Mouse (Mus musculus) Patski (cell line): ENCODE results near the gene Sit1. TPM values are rescaled to one million over a fixed set of nuclear protein-coding genes. Genes with fewer than 3 reads are reported as not detected.

Source experiments
- ATAC-seq: fragments of 100-300 bp; one replicate; pipeline ENCODE4 v1.8.0; 2021
- CTCF ChIA-PET: fragments of 350-600 bp; sonication (Branson Sonifier 250); formaldehyde crosslinking; loops from one replicate; lab custom pipeline; 2022; ENCODE audit warnings: inconsistent platforms; lab: Charles Lee
- POLR2A ChIA-PET: fragments of 350-600 bp; sonication (Branson Sonifier 250); formaldehyde crosslinking; loops from one replicate; lab custom pipeline; 2022; ENCODE audit warnings: antibody characterized with exemption, inconsistent platforms; lab: Charles Lee
- DNase-seq: peaks from one replicate; pipeline ENCODE4 v3.0.0-alpha.2; 2011; ENCODE audit warnings: low read depth, low spot score
- H3K27me3 ChIP-seq: fragments of 371-371 bp; one replicate; pipeline ENCODE4 v1.5.1; 2021
- CTCF ChIP-seq: fragments of 100-300 bp; IDR thresholded peaks from one replicate; pipeline ENCODE4 v1.5.1; 2021
- in situ Hi-C: fragments of 300-500 bp; cut with MboI; formaldehyde crosslinking; loops from 3 replicates; pipeline ENCODE4 v1.11.1; 2018; ENCODE audit warnings: low pct_unique_long_range_greater_than_20kb, mixed read lengths
- polyA plus RNA-seq: library from polyadenylated mRNA; unstranded; gene quantifications from one replicate; pipeline ENCODE4 v1.2.3, GENCODE M21; 2021

Gene Sit1
- not detected for polyA plus RNA-seq

DNA sequence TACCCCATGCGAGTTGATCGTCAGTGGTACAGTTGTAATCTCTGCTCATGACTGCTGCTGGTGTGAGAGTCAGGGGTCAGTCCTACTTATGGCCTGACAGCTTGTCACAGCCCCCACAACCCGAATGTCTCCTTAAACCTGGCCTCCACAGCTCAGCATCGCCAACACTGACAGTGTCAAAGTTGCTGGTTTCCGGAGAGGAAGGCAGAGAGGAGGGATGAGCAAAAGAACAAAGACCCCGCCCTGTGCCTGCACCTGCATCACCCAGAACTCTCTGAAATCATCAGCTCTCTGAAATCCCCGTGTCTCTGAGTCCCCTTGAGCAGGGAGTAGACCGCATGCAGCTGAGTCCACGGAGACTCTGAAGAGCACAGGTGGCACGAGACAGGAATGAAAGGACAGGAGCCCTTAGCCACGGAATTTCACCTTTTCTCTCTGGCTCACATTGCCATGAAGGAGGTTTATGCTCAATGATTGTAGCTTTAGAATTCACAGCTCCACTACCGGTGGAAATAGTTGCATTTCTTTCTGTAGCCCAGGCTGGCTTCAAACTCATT lies at the start of gene Sit1:
Sit1 (minus strand) TSS at position 200 of the 557 bp plus-strand sequence.
- ATAC-seq (no peak), DNase-seq (no peak)
- in situ Hi-C loops: no loop called here
- TF ChIP-seq CTCF: no peak
- H3K27me3 ChIP-seq: no peaks in the 10 kb centered on the region
- POLR2A ChIA-PET: no interaction called here
- CTCF ChIA-PET: no interaction called here

- in situ Hi-C loops: no loop called here
- ChIA-PET POLR2A (no interaction called here), CTCF (interaction anchor here (0.9 kb wide), 1 partner anchor 103 kb away, joined by 3 read pairs; no protein-coding TSS in a partner anchor)
- no peaks in the 10 kb centered on the region for H3K27me3 ChIP-seq
- ATAC-seq (no peak), DNase-seq (no peak)
- no peak for TF ChIP-seq CTCF
Measured at GRCm38 (mm10) chr4:43533270-43533669, 49.7 kb upstream of the Sit1 start.

DNA sequence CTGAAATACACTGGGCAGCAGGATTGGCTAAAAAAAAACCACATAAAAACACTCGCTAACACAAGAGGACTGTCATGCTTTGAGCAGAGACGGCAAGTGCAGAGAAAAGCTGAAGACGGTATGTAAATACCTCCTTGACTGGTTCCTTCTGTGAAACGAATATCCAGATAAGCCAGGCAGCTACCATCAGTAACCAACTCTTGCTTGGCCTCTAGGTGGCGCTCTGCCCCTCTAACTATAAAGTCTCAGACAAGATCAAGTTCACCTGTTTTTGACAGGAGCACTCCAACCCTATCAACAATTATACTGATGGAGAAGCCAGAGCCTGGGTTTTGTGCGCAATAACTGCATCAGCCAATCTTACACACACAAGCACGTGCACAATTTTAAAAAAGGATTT lies 47.0 kb upstream of the Sit1 start:
- ATAC-seq: no peak
- in situ Hi-C loops: no loop called here
- no peak for TF ChIP-seq CTCF
- CTCF ChIA-PET: interaction anchor here (0.7 to 2.4 kb wide), 18 partner anchors 10 to 141 kb away, joined by 3 to 12 read pairs (median 4); partner anchors contain the start of genes Arhgef39, Creb3 and Tln1
- DNase-seq: no peak
- POLR2A ChIA-PET: interaction anchor here (1.3 kb wide), 1 partner anchor 8 kb away, joined by 3 read pairs; no protein-coding TSS in a partner anchor
- no peaks in the 10 kb centered on the region for H3K27me3 ChIP-seq

DNA sequence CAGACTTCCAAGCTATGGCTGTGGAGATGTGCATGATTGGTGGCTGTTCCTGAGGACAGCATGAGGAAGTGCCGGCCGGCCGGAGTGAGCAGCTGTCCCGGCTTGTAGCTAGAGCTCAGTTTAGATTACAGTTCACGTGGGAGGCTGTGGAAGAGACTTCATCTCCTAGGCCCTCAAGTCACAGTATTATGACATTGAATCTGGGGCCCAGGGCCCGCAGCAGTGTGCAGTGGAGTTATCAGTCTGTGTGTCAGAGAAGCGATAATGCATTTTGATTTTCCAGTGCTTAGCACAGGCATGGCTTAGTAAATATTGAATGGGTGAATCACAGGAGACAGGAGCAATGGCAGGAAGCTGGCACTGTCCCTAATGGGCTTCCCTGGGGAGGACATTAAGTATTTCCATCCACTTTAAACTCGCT lies 46.6 kb upstream of the Sit1 start:
- in situ Hi-C loops: no loop called here
- ChIA-PET CTCF (interaction anchor here (0.7 to 2.4 kb wide), 13 partner anchors 10 to 97 kb away, joined by 3 to 12 read pairs (median 4); partner anchors contain the start of genes Creb3 and Tln1), POLR2A (interaction anchor here (1.3 kb wide), 1 partner anchor 8 kb away, joined by 3 read pairs; no protein-coding TSS in a partner anchor)
- DNase-seq (no peak), ATAC-seq (no peak)
- H3K27me3 ChIP-seq: no peaks in the 10 kb centered on the region
- no peak for TF ChIP-seq CTCF

DNA sequence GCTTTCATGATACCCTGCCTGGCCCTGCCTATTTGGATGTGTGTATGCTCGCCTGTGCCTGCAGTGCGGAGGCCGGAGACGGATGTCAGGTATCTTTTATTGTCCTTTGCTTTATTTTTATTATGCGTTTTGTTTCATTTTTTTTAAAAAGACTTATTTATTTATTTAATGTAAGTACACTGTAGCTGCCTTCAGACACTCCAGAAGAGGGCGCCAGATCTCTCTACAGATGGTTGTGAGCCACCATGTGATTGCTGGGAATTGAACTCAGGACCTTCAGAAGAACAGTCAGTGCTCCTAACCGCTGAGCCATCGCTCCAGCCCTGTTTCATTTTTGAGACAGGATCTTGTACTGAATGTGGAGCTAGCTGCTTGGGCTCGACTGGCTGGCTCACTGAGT lies 45.0 kb upstream of the Sit1 start:
- POLR2A ChIA-PET: no interaction called here
- no peak for TF ChIP-seq CTCF
- CTCF ChIA-PET: interaction anchor here (0.8 to 1.0 kb wide), 2 partner anchors 30 to 33 kb away, joined by 3 read pairs; partner anchors contain the start of gene Creb3
- no peak for DNase-seq
- no peak for ATAC-seq
- H3K27me3 ChIP-seq: no peaks in the 10 kb centered on the region
- in situ Hi-C loops: no loop called here

- DNase-seq (no peak), ATAC-seq (no peak)
- no peaks in the 10 kb centered on the region for H3K27me3 ChIP-seq
- in situ Hi-C loops: no loop called here
- POLR2A ChIA-PET: no interaction called here
- no peak for TF ChIP-seq CTCF
- CTCF ChIA-PET: interaction anchor here (0.8 to 1.0 kb wide), 2 partner anchors 30 to 34 kb away, joined by 3 read pairs; partner anchors contain the start of gene Creb3
Measured at GRCm38 (mm10) chr4:43527880-43528279, 44.3 kb upstream of the Sit1 start.

DNA sequence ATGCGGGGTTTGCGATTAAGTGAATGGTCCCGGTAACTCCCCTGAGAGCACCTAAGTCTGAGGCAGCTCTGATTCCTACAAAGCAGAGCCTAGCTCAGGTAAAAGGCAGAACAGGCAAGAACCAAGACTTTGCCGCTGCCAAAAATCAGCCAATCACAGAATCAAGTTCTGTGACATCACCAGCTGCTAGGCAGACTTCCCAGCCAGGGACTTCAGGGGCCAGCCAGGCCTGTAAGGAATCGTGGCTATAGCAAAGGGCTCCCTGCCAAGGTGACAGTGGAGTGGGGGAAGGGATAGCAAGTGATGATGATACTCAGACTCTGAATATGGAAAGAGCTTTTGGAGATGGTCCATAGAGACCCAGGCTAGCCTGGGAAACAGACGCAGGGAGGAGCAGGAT lies 36.4 kb upstream of the Sit1 start:
- POLR2A ChIA-PET: interaction anchor here (1.6 kb wide), 1 partner anchor 23 kb away, joined by 3 read pairs; no protein-coding TSS in a partner anchor
- in situ Hi-C loops: no loop called here
- DNase-seq (no peak), ATAC-seq (peak; percentile 38)
- CTCF ChIA-PET: interaction anchor here (2.0 kb wide), 1 partner anchor 11 kb away, joined by 12 read pairs; no protein-coding TSS in a partner anchor
- H3K27me3 ChIP-seq: no peaks in the 10 kb centered on the region
- TF ChIP-seq CTCF: no peak

DNA sequence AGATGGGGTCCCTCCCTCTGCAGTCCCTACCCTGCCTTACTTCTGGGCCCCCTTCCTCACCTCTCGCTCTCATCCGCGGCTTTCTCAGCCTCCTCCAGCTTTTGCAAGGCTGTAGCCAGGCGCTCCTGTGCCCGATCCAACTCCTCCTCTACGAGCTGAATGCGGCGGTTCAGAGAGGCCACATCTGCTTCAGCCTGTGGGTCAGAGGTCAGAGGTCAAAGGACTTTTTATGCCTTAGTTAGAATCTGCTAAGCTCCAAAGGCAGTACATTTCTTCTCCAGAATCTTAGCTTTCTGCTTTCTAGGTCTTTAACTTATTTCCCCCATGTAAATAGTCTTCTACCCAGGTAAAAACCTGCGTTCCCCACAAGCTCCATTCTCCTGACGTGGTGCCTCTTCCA lies 36.0 kb upstream of the Sit1 start:
- POLR2A ChIA-PET: interaction anchor here (1.6 kb wide), 1 partner anchor 22 kb away, joined by 3 read pairs; no protein-coding TSS in a partner anchor
- TF ChIP-seq CTCF: no peak
- no peaks in the 10 kb centered on the region for H3K27me3 ChIP-seq
- in situ Hi-C loops: no loop called here
- no peak for DNase-seq
- CTCF ChIA-PET: interaction anchor here (2.0 kb wide), 1 partner anchor 11 kb away, joined by 12 read pairs; no protein-coding TSS in a partner anchor
- no peak for ATAC-seq

- no peak for ATAC-seq
- TF ChIP-seq CTCF: no peak
- ChIA-PET POLR2A (no interaction called here), CTCF (interaction anchor here (1.0 kb wide), 1 partner anchor 14 kb away, joined by 3 read pairs; no protein-coding TSS in a partner anchor)
- no peak for DNase-seq
- in situ Hi-C loops: no loop called here
- H3K27me3 ChIP-seq: no peaks in the 10 kb centered on the region
Measured at GRCm38 (mm10) chr4:43515764-43516708, 32.5 kb upstream of the Sit1 start.

- ChIA-PET POLR2A (no interaction called here), CTCF (no interaction called here)
- no peak for ATAC-seq
- no peak for TF ChIP-seq CTCF
- in situ Hi-C loops: no loop called here
- H3K27me3 ChIP-seq: no peaks in the 10 kb centered on the region
- DNase-seq: no peak
Measured at GRCm38 (mm10) chr4:43513791-43514190, 30.3 kb upstream of the Sit1 start.
